Mouse (Mus musculus): ENCODE data around the gene Ccdc85a. TPM values are rescaled to one million over a fixed set of nuclear protein-coding genes. Genes with fewer than 3 reads are reported as not detected.
"Not testable (repeated sequence)": the region's sequence is repeated elsewhere in the genome, so short reads cannot be mapped to it uniquely, and the experiment has no call there.

The Ccdc85a gene
- polyA plus RNA-seq, 1 experiment from 2014 or later = 0.75 TPM

DNA sequence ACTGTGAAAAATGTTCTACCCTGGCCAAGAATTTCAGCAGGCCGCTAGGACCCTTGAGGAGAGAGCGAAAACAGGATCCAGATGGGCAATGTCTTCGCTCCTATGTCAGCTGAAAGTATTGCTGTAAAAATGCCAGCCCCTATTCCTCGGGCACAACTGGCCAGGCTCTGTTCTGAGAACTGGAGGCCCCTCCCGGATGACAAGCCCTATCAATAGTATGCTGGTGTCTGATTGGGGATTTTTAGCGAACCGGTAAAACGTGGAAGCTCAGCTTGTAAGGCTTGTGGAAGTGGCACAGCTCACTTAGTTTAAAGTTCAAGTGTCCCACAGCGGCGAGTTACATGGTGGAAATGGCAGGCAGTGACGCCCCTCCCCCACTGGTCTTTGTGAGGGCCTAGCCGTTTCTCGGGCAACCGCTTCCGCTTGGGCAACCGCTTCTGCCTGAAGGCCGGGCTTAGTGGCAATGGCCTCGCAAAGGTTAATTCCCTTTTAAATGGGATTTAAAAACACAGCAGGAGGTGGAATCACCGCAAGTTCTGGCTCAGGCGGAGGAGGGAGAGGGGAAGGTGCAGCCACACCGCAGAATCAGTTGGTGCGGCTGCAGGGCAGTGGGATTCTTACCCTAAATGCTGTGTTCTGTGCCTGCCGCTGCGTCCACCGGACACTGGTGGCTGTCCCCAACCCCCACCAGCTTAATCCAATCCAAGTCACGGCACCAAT, 218.8 kb downstream of the Ccdc85a start:
- Histone ChIP-seq H3K4me2 (replicated peaks; ENCODE audit: low read depth) (peak overlapping the region; percentile 55), H3K4me1 (replicated peaks; ENCODE audit: control insufficient read depth, insufficient read depth) (no peaks in the 10 kb centered on the region), H3K4me3 (ENCODE audit: low read depth, low read length) (peak overlapping the region; percentile 24), H3K27me3 (ENCODE audit: control insufficient read depth, insufficient read depth, low read length) (no peaks in the 10 kb centered on the region), H3K9ac (ENCODE audit: low read length) (peak overlapping the region; percentile 47; the same call in 1 of the 2 replicates), H3K27ac (replicated peaks) (no peak overlapping the region), H3K36me3 (ENCODE audit: control insufficient read depth, insufficient read depth, low read length) (no peaks in the 10 kb centered on the region), H3K9me3 (ENCODE audit: control insufficient read depth, low read length) (no peaks in the 10 kb centered on the region)
- TF ChIP-seq CTCF (IDR thresholded peaks at IDR 0.05; ENCODE audit: low read depth) (no peak), EP300 (optimal IDR thresholded peaks at IDR 0.05) (no peak)
- DNase-seq (ENCODE audit: low spot score) = peak; percentile 57
- 11% methylated on average over 26 of the region's 26 CpGs for WGBS
- ATAC-seq (ENCODE audit: low FRiP score, low TSS enrichment) = peak; percentile 71

DNA sequence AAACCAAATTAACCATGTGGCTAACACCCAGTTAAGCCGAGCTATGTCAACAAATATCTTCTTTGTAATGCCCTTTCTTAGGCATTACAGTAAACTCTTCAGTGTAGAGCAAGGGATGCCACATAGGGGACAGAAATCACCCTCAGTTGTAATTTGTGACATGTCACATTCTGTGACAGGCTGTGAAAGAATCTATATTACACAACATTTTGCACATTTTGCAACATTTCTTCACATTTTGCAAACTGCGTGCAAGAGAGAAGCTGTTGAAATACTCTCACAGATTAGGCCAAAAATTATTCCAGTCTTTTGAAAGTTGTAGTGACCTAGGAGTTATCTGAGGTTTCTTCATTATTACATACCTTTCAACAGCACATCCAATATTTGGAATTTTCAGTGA, 240.7 kb downstream of the Ccdc85a start:
- Histone ChIP-seq H3K9ac (ENCODE audit: low read length) (no peak overlapping the region), H3K4me3 (ENCODE audit: low read depth, low read length) (no peak overlapping the region), H3K27me3 (ENCODE audit: control insufficient read depth, insufficient read depth, low read length) (no peaks in the 10 kb centered on the region), H3K36me3 (ENCODE audit: control insufficient read depth, insufficient read depth, low read length) (no peaks in the 10 kb centered on the region), H3K9me3 (ENCODE audit: control insufficient read depth, low read length) (no peaks in the 10 kb centered on the region), H3K4me2 (replicated peaks; ENCODE audit: low read depth) (no peak overlapping the region), H3K27ac (replicated peaks) (no peak overlapping the region), H3K4me1 (replicated peaks; ENCODE audit: control insufficient read depth, insufficient read depth) (no peaks in the 10 kb centered on the region)
- TF ChIP-seq EP300 (optimal IDR thresholded peaks at IDR 0.05) (no peak), CTCF (IDR thresholded peaks at IDR 0.05; ENCODE audit: low read depth) (no peak)
- WGBS = 74% methylated on average over 2 of the region's 2 CpGs
- no peak for DNase-seq (ENCODE audit: low spot score)
- no peak for ATAC-seq (ENCODE audit: low FRiP score, low TSS enrichment)

DNA sequence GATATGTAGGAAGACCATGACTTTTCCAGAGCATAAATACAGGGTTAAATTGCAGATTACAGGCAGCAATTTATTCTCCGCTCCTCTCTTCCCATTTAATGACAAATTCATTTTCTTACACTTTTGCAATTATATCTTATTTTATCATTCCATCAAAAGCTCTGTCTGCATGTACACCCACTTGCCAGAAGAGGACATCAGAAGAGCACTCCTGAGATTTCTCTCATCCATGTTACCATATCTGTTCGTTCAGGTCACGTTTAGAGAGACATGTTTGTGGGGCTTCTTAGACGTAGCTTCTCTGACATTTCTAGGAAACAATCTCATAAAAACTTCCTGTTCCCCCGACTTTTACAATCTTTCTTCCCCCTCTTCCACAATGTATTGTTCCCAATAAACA, 242.2 kb downstream of the Ccdc85a start:
- 59% methylated on average over 5 of the region's 5 CpGs for WGBS
- no peak overlapping the region for H3K27ac ChIP-seq (replicated peaks)
- TF ChIP-seq CTCF (IDR thresholded peaks at IDR 0.05; ENCODE audit: low read depth) (peak; percentile 23; the same call in 1 of the 2 replicates), EP300 (optimal IDR thresholded peaks at IDR 0.05) (no peak)
- no peaks in the 10 kb centered on the region for H3K4me1 ChIP-seq (replicated peaks; ENCODE audit: control insufficient read depth, insufficient read depth)
- no peak overlapping the region for H3K4me3 ChIP-seq (ENCODE audit: low read depth, low read length)
- H3K9me3 ChIP-seq (ENCODE audit: control insufficient read depth, low read length) = no peaks in the 10 kb centered on the region
- H3K4me2 ChIP-seq (replicated peaks; ENCODE audit: low read depth) = no peak overlapping the region
- H3K36me3 ChIP-seq (ENCODE audit: control insufficient read depth, insufficient read depth, low read length) = no peaks in the 10 kb centered on the region
- DNase-seq (ENCODE audit: low spot score) (no peak), ATAC-seq (ENCODE audit: low FRiP score, low TSS enrichment) (no peak)
- H3K27me3 ChIP-seq (ENCODE audit: control insufficient read depth, insufficient read depth, low read length) = no peaks in the 10 kb centered on the region
- H3K9ac ChIP-seq (ENCODE audit: low read length) = no peak overlapping the region

- not testable (repeated sequence) for DNase-seq (ENCODE audit: low spot score); H3K4me1 ChIP-seq (replicated peaks; ENCODE audit: control insufficient read depth, insufficient read depth); H3K9ac ChIP-seq (ENCODE audit: low read length); H3K4me3 ChIP-seq (ENCODE audit: low read depth, low read length); H3K9me3 ChIP-seq (ENCODE audit: control insufficient read depth, low read length); H3K27ac ChIP-seq (replicated peaks); ATAC-seq (ENCODE audit: low FRiP score, low TSS enrichment); H3K27me3 ChIP-seq (ENCODE audit: control insufficient read depth, insufficient read depth, low read length); H3K36me3 ChIP-seq (ENCODE audit: control insufficient read depth, insufficient read depth, low read length); H3K4me2 ChIP-seq (replicated peaks; ENCODE audit: low read depth)
- 91% methylated on average over 43 of the region's 45 CpGs for WGBS
Observed at GRCm38 (mm10) chr11:28339224-28340150, 244.6 kb downstream of the Ccdc85a start, which contains the start of gene Gm6685. Gene Gm6685, minus strand, starts transcription at chr11:28339867.

Other genes with a start within 250 kb of the Ccdc85a start
- not detected in 2 replicates for gene Gm6685, start 244.5 kb downstream of the Ccdc85a start, polyA plus RNA-seq (2015; fragmentation: Nextera tagmentation; extraction: Ambion mirVana)